Mouse (Mus musculus) gastrocnemius, adult 18-20 months (tissue): ENCODE measurements at regions not wholly inside any gene's neighbourhood (a gene's known extent, or its start where the extent isn't known, plus 50 kb on each side); places are given as distances from the start of the nearest gene placed in this dataset.

ENCODE experiments used
- DNase-seq: peaks from one replicate; pipeline ENCODE4 v3.0.0; 2021; ENCODE audit warnings: low spot score

GRCm38 (mm10) chr13:37611387-37611786 lies 166.8 kb upstream of the Rreb1 start:
- DNase-seq: no peak

GRCm38 (mm10) chr13:37617015-37617414 lies 161.2 kb upstream of the Rreb1 start:
- no peak for DNase-seq

- no peak for DNase-seq
Measured at GRCm38 (mm10) chr13:37619841-37620725, 158.1 kb upstream of the Rreb1 start.

- DNase-seq: no peak
Measured at GRCm38 (mm10) chr13:37621319-37622050, 156.7 kb upstream of the Rreb1 start.

GRCm38 (mm10) chr13:37622366-37623088 lies 155.7 kb upstream of the Rreb1 start:
- no peak for DNase-seq

GRCm38 (mm10) chr13:37624741-37625140 lies 153.5 kb upstream of the Rreb1 start:
- DNase-seq: no peak

GRCm38 (mm10) chr13:37625532-37626235 lies 152.5 kb upstream of the Rreb1 start:
- no peak for DNase-seq

- peak; percentile 22 for DNase-seq
Measured at GRCm38 (mm10) chr13:37628391-37629270, 149.6 kb upstream of the Rreb1 start.

- DNase-seq: peak; percentile 36
Measured at GRCm38 (mm10) chr13:37629271-37629899, 148.8 kb upstream of the Rreb1 start.

GRCm38 (mm10) chr13:37632835-37633440 lies 145.3 kb upstream of the Rreb1 start:
- no peak for DNase-seq

GRCm38 (mm10) chr13:37636363-37636762 lies 141.8 kb upstream of the Rreb1 start:
- no peak for DNase-seq

GRCm38 (mm10) chr13:37637151-37637550 lies 141.0 kb upstream of the Rreb1 start:
- no peak for DNase-seq

GRCm38 (mm10) chr13:37638071-37638511 lies 140.1 kb upstream of the Rreb1 start:
- DNase-seq: no peak

GRCm38 (mm10) chr13:37642410-37643093 lies 135.6 kb upstream of the Rreb1 start:
- no peak for DNase-seq

- no peak for DNase-seq
Measured at GRCm38 (mm10) chr13:37644751-37645181, 133.4 kb upstream of the Rreb1 start.

- no peak for DNase-seq
Measured at GRCm38 (mm10) chr13:37649467-37650080, 128.6 kb upstream of the Rreb1 start.

- DNase-seq: no peak
Measured at GRCm38 (mm10) chr13:37651221-37651946, 126.8 kb upstream of the Rreb1 start.

- DNase-seq: no peak
Measured at GRCm38 (mm10) chr13:37654651-37655050, 123.5 kb upstream of the Rreb1 start.
